Mouse (Mus musculus) left cerebral cortex, adult 18-20 months (tissue): ENCODE measurements around the gene Gm13304. TPM values are rescaled to one million over a fixed set of nuclear protein-coding genes. Genes with fewer than 3 reads are reported as not detected.
"Not testable (repeated sequence)": the region's sequence is repeated elsewhere in the genome, so short reads cannot be mapped to it uniquely, and the experiment has no call there.

Source experiments
- DNase-seq, 2 experiments: peaks; one replicate each; pipeline ENCODE4 v3.0.0; 2021 to 2022; ENCODE audit warnings: low spot score in 2 of 2, mixed read lengths in 1 of 2
- long read RNA-seq, 2 experiments: library from polyadenylated mRNA; stranded (forward); transcript quantifications; one replicate each; pipeline ENCODE4 v2.0.0; 2021
- total RNA-seq, 2 experiments: library from RNA; stranded (reverse); gene quantifications; 2 replicates each; pipeline ENCODE4 v1.2.3; 2021

Gene Gm13304
- 10 to 100 TPM; 36.2 to 38.3 TPM for total RNA-seq
- long read RNA-seq, experiment 1: 0 reads
- long read RNA-seq, experiment 2: 0 reads

DNA sequence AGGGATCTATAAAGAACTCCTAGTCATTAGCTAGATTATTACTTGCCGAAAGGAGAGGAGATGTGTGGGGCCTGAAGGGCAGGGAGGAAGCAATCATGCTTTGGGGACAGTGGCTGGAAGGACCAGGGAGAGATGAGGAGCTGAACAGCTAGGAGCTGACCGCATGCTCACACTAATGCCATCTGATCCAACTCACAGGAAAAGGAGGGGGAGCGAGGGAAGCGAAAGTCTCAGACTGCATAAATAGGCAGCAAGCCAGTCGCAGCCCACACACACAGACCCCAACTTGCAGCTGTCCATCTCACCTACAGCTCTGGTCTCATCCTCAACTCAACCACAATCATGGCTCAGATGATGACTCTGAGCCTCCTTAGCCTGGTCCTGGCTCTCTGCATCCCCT, at the start of gene Gm13304:
Gene Gm13304 (plus strand): TSS at position 301 of the 400 bp plus-strand sequence.
- DNase-seq: not testable (repeated sequence)

- not testable (repeated sequence) for DNase-seq
These were observed 23.7 kb upstream of the Gm13304 start, which contains the start of gene Gm3893 for GRCm38 (mm10) chr4:42090907-42091306. Gene Gm3893, plus strand, starts transcription at chr4:42091207.

GRCm38 (mm10) chr4:42153136-42153535, 38.5 kb downstream of the Gm13304 start, which contains the start of gene Gm13306:
Gene Gm13306, plus strand, starts transcription at chr4:42153436.
- not testable (repeated sequence) for DNase-seq

Other genes starting within 250 kb of the Gm13304 start
- not detected for gene Gm21541, start 211.2 kb upstream of the Gm13304 start, total RNA-seq
- 10 to 100 TPM; 38.4 to 39.2 TPM for gene Gm20878, start 173.2 kb upstream of the Gm13304 start, total RNA-seq
- gene Fam205a4, start 148.8 kb upstream of the Gm13304 start, total RNA-seq: 1 to 10 TPM; 5.4 to 5.7 TPM
- gene Gm21093, start 80.1 kb upstream of the Gm13304 start, total RNA-seq: 1 to 10 TPM; 7.2 to 7.4 TPM
- not detected for gene Gm3893, start 23.6 kb upstream of the Gm13304 start, total RNA-seq
- gene Gm13306, start 38.6 kb downstream of the Gm13304 start, total RNA-seq: 10 to 100 TPM; 30.1 to 33.4 TPM
- gene Gm13305, start 53.8 kb downstream of the Gm13304 start, total RNA-seq: 1 to 10 TPM in 1 of 2 experiments, not detected in 1; 1.7 TPM
- 1 to 10 TPM; 8.3 to 8.6 TPM for gene Gm10600, start 125.8 kb downstream of the Gm13304 start, total RNA-seq
- gene Ccl21b, start 140.9 kb downstream of the Gm13304 start, total RNA-seq: not detected
- gene Gm21953, start 179.4 kb downstream of the Gm13304 start, total RNA-seq: not detected
- not detected for gene Fam205a3, start 203.5 kb downstream of the Gm13304 start, total RNA-seq